Mouse (Mus musculus): ENCODE measurements around the gene Ccno.
"Not testable (repeated sequence)": the region's sequence is repeated elsewhere in the genome, so short reads cannot be mapped to it uniquely, and the experiment has no call there.

Gene Ccno

GRCm38 (mm10) chr13:113000576-113001318, 13.1 kb downstream of the Ccno start:
- no peak for DNase-seq (ENCODE audit: low spot score)

DNA sequence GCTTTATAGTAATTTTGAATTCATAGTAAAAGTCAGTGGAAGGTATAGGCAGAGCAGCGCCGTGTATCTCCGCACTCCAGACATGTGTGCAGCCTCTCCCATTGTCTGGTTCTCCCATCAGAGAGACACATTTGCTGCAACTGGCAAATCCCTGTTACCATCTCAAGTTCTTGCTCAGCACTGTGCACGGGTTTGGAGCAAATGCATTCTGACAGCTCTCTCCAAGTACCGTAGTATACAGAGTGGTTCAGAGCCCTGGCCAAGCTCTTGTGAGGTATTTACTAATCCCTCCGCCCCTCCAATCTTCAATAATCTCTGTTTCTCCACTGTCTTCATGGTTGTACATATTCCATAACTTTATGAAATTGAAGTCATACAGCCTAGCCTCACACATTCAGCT, 25.1 kb downstream of the Ccno start:
- no peak for DNase-seq (ENCODE audit: low spot score)

GRCm38 (mm10) chr13:113013174-113013953, 25.8 kb downstream of the Ccno start:
- not testable (repeated sequence) for DNase-seq (ENCODE audit: low spot score)

GRCm38 (mm10) chr13:113021521-113021920, 33.9 kb downstream of the Ccno start:
- no peak for DNase-seq (ENCODE audit: low spot score)

DNA sequence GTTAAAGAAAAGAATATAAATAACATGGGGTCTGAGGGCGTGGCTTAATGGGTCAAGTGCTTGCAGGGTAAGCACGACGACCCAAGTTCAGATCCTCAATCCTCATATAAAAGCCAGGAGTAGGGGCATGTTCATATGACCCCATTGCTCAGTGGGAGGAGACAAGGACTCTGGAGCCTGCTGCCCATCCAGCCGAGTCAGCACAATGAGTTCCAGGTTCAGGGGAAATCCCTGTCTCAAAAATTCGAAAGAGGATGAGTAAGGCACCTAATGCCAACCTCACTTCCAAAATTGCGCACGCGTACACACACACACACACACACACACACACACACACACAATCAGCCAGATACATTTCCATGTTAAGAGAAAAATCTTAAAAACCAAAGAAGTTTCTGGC, 34.9 kb downstream of the Ccno start:
- no peak for DNase-seq (ENCODE audit: low spot score)

- no peak for DNase-seq (ENCODE audit: low spot score)
Observed at GRCm38 (mm10) chr13:113023274-113024143, 35.9 kb downstream of the Ccno start.

DNA sequence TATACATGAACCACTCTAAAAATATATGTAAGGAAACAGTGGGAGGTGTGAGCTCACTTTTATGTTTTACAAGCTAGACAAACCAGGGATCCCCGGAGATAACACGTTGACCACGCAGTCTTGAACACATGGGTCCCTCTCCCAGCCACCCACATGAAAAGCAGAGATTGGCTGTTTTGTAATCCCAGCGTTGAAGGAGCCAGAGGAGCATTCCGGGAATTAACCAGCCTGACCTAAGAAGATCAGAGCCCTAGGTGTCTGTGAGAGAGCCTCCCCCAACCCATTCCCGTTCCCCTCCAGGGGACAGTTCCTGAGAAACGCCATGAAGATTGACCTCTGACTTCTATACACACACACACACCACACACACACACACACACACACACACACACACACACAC, 43.7 kb downstream of the Ccno start:
- DNase-seq (ENCODE audit: low spot score) = no peak

GRCm38 (mm10) chr13:113031792-113032571, 44.4 kb downstream of the Ccno start:
- DNase-seq (ENCODE audit: low spot score) = peak; percentile 49

- DNase-seq (ENCODE audit: low spot score) = no peak
Observed at GRCm38 (mm10) chr13:113032831-113033230, 45.2 kb downstream of the Ccno start.

- no peak for DNase-seq (ENCODE audit: low spot score)
Observed at GRCm38 (mm10) chr13:113034271-113034886, 46.8 kb downstream of the Ccno start.

GRCm38 (mm10) chr13:113034950-113035421, 47.4 kb downstream of the Ccno start, which contains the start of gene Cdc20b:
Gene Cdc20b, plus strand, starts transcription at chr13:113035111.
- DNase-seq (ENCODE audit: low spot score) = peak; percentile 54

- DNase-seq (ENCODE audit: low spot score) = peak; percentile 56
Observed at GRCm38 (mm10) chr13:113035852-113036251, 48.2 kb downstream of the Ccno start.

All from testis, postnatal 10 days (tissue).